Mouse (Mus musculus): Measurements from ENCODE around the gene Olfr1289.

Gene Olfr1289

GRCm38 (mm10) chr2:111480519-111480918 is at the start of gene Olfr1289:
Gene Olfr1289 (plus strand): TSS chr2:111480819.
- DNase-seq (ENCODE audit: low spot score): no peak

DNA sequence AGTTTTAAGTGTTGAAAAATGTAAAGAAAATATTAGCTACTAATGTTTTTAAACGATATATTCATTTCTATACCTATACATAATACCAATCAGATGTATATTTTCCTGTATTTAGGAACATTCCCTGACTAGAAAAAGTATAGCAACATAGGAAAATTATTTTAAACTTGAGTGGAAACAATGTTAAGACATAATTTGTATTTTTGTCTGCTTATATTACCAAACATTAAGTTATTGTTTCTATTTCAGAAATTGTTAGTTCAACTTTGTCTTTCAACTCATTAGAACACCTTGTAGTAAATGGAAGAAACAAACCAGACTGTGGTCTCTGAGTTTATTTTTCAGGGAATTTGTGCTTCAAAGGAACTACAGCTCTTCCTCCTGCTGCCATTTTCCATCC is 31.8 kb upstream of the Olfr1289 start, which contains the start of gene Olfr1287:
Gene Olfr1287 (plus strand): TSS at position 301 of the 400 bp plus-strand sequence.
- no peak for DNase-seq (ENCODE audit: low spot score)

DNA sequence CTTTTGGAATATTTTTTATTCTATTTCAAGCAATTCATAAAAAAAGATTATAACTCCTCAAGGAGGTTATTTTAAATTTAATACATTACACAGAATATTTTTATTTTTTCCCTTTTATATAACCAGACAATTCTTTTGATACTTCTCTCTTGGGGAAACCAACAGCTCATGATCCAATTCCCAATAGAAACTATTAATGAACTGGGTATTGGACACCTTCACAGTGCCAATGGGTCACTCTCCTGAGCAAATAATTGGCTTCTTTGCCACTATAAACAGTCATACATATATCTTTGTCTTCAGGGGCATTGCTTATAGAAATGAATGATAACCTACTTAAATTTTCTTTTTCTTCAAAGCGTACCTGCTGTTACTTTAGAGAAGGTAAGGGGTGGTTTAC is 6.8 kb upstream of the Olfr1289 start, which contains the start of gene Olfr1288:
Gene Olfr1288 (plus strand): TSS at position 301 of the 400 bp plus-strand sequence.
- DNase-seq (ENCODE audit: low spot score): no peak

- no peak for DNase-seq (ENCODE audit: low spot score)
Observed at GRCm38 (mm10) chr2:111493729-111494128, 13.1 kb downstream of the Olfr1289 start, which contains the start of gene Olfr1290. Gene Olfr1290 (minus strand): TSS chr2:111493829.

- no peak for DNase-seq (ENCODE audit: low spot score)
Observed at GRCm38 (mm10) chr2:111496880-111497279, 16.3 kb downstream of the Olfr1289 start, which contains the start of gene Olfr1291-ps1. Gene Olfr1291-ps1 (plus strand): TSS chr2:111497180.

DNA sequence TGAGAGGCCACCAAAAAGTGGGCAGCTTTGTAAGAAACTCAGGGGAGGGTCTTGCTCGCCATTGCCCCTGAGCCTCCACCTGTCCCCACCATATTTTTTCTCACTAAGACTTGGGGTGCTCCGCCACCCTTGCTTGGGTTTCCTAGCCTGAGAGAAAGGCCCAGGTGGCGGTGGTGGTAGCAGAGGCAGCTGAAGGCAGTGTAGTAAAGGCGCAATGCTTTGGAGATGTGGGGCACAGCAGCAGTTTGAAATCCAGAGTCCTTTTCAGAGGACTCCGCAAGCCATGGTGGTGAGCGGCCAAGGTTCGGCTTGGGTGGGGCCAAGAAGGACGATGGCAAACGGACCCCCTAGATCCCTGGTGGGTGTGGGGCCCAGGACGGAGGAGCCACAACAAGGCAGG is 36.8 kb downstream of the Olfr1289 start:
- no peak for DNase-seq (ENCODE audit: low spot score)

GRCm38 (mm10) chr2:111524903-111525302 is 44.3 kb downstream of the Olfr1289 start, which contains the start of gene Olfr1293-ps:
Gene Olfr1293-ps (plus strand): TSS chr2:111525203.
- no peak for DNase-seq (ENCODE audit: low spot score)

Data from embryo, embryonic 10.5 days (tissue).